Mouse (Mus musculus) forebrain, embryonic 13.5 days (tissue): Measurements from ENCODE around the gene Batf3. TPM values are rescaled to one million over a fixed set of nuclear protein-coding genes. Genes with fewer than 3 reads are reported as not detected.

Experiments
- ATAC-seq: fragments of 200-750 bp; cut with Nextera tagmentation; 2 replicates; pipeline ENCODE4 v1.8.0; 2017
- H3K27ac ChIP-seq: fragments of 300-500 bp; sonication (generic); 2 replicates; pipeline ENCODE4 v1.5.1; 2015; ENCODE audit warnings: inconsistent platforms, mild to moderate bottlenecking, moderate library complexity
- H3K27me3 ChIP-seq: fragments of 300-500 bp; sonication (generic); 2 replicates; pipeline ENCODE4 v1.6.1; 2015; ENCODE audit warnings: mild to moderate bottlenecking, inconsistent platforms
- H3K36me3 ChIP-seq: fragments of 300-500 bp; sonication (generic); 2 replicates; pipeline ENCODE4 v1.6.1; 2015; ENCODE audit warnings: mild to moderate bottlenecking, inconsistent platforms; ENCODE audit not compliant: poor library complexity, severe bottlenecking
- H3K4me1 ChIP-seq: fragments of 300-500 bp; sonication (generic); 2 replicates; pipeline ENCODE4 v1.6.1; 2015; ENCODE audit warnings: inconsistent platforms
- H3K4me2 ChIP-seq: fragments of 300-500 bp; sonication (generic); 2 replicates; pipeline ENCODE4 v1.6.1; 2015; ENCODE audit warnings: inconsistent platforms, mild to moderate bottlenecking, moderate library complexity
- H3K4me3 ChIP-seq: fragments of 300-500 bp; sonication (generic); 2 replicates; pipeline ENCODE4 v1.5.1; 2015; ENCODE audit warnings: mild to moderate bottlenecking, inconsistent platforms
- H3K9ac ChIP-seq: fragments of 300-500 bp; sonication (generic); 2 replicates; pipeline ENCODE4 v1.6.1; 2015; ENCODE audit warnings: mild to moderate bottlenecking, inconsistent platforms
- H3K9me3 ChIP-seq: fragments of 300-500 bp; sonication (generic); replicated peaks from 2 replicates; pipeline ENCODE4 v1.6.1; 2016; ENCODE audit warnings: inconsistent platforms
- WGBS: fragments of 180-500 bp; shearing (Covaris S2); methylation state at CpG from one replicate; pipeline ENCODE4 v1.1.7; 2015; 5-methylcytosine and 5-hydroxymethylcytosine counted together
- polyA plus RNA-seq: library from polyadenylated mRNA; unstranded; fragments of >200 nt; fragmentation: Nextera tagmentation; extraction: Ambion mirVana; gene quantifications from 2 replicates; pipeline ENCODE4 v1.2.1, GENCODE M21; 2015

The Batf3 gene
- 2.1 and 2.6 TPM in 2 replicates for polyA plus RNA-seq

DNA sequence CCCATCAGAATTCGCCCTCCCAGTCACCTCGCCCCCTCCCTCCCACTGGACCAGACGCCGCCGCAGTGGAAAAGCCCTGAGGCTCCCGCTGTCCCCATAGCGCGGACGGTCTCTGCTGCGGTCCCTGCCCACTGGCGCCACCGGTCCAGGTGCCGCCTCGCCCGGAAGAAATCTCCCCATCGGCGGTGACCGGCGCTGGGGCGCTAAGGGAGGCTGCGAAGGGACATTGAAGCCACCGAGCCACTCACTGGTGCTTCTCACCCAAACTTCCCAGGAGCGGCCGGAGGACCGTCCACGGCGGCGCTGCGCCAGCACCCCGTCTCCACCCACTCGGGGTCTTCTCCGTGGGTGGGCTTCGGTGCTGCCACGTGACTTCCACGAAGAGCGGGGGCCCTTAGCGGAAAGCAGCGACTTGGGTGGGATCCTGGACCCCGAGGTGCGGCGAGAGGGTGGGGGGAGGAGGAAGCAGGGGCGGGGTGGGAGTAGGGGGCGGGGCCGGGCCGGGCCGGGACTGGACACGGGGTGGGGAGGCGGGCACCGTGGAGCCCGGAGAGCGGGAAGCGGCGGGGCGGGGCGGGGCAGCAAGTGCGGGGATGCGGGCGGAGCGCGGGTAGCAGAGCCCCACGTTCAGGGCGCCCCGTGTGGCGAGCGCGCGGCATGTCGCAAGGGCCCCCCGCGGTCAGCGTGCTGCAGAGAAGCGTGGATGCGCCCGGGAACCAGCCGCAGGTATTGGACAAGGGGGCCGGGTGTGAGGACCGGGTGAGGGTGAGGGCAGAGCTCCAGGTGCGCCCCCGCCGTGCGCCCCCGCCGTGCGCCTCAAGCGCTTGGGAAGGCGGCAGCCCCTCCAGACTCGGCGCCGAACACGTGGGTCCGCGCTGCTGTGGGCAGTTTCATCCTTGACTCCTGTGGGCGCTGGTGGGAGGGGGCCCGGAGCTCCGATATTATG, at the start of gene Batf3:
Gene Batf3 (plus strand): TSS at position 46 of the 946 bp plus-strand sequence.
- Histone ChIP-seq H3K27me3 (peaks cover 36% of the 10 kb centered on the region), H3K4me2 (peak within 1 kb of the TSS; percentile 99), H3K9me3 (no peaks in the 10 kb centered on the region), H3K4me3 (peak within 1 kb of the TSS; percentile 60), H3K27ac (no peak within 1 kb of the TSS), H3K36me3 (no peaks in the 10 kb centered on the region), H3K4me1 (peaks cover 12% of the 10 kb centered on the region; the same call in 1 of the 2 replicates), H3K9ac (peak within 1 kb of the TSS; percentile 64)
- WGBS = under 1% methylated on average over 73 of the region's 95 CpGs
- peak; percentile 75 for ATAC-seq

DNA sequence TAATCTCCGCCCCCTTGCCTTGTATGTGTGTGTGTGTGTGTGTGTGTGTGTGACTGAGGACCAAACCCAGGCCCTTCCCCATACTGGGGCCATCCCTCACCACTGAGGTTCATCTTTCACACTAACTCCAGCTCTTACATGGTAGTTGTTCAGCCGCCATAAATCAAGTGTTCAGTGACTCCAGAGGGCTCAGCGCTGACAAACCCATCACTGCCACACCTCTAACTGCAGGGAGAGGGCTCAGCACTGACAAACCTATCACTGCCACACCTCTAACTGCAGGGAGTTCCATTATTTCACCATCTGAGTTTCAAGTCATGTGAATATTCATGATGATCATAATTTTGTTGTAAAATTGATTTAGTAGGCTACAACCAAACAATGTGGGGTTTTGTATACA, 44.1 kb upstream of the Batf3 start:
- H3K9me3 ChIP-seq = no peaks in the 10 kb centered on the region
- H3K27ac ChIP-seq = no peak overlapping the region
- no peaks in the 10 kb centered on the region for H3K4me1 ChIP-seq
- WGBS = 96% methylated on average over 3 of the region's 3 CpGs
- no peaks in the 10 kb centered on the region for H3K27me3 ChIP-seq
- no peaks in the 10 kb centered on the region for H3K36me3 ChIP-seq
- H3K4me2 ChIP-seq = no peak overlapping the region
- H3K4me3 ChIP-seq = no peak overlapping the region
- no peak for ATAC-seq
- no peak overlapping the region for H3K9ac ChIP-seq

DNA sequence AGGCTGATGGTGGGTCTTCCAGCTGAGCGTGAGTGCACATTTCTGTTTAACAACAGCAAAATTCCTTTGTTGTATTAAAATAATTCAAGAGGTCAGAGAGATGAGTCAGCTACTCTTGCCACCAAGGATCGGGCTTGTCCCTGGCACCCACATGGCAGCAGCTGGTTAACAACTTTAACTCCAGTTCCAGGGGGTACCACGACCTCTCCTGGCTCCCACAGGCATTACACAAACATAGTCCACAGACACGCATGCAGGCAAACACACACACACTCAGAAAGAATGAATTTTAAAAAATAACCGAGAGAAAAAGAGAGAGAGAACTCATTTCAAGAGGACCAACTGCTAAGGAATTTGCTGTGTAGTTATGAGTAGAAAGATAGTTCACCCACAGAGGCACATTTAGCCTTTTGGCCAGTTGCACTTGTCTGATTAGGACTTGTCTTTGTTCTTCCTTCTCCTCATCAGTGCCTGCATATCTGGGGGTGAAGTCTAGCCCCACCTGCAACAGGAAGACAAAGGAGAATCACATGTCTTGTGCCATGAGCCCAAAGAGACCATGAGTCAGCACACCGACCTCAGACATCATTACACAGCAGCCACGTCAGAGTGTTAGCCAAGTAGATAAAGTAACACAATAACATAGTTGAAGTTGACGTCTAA, 42.6 kb upstream of the Batf3 start:
- no peaks in the 10 kb centered on the region for H3K9me3 ChIP-seq
- no peak for ATAC-seq
- WGBS = 74% methylated on average over 8 of the region's 8 CpGs
- H3K27me3 ChIP-seq = no peaks in the 10 kb centered on the region
- H3K4me2 ChIP-seq = no peak overlapping the region
- no peak overlapping the region for H3K9ac ChIP-seq
- no peak overlapping the region for H3K4me3 ChIP-seq
- H3K27ac ChIP-seq = no peak overlapping the region
- no peaks in the 10 kb centered on the region for H3K4me1 ChIP-seq
- H3K36me3 ChIP-seq = no peaks in the 10 kb centered on the region

DNA sequence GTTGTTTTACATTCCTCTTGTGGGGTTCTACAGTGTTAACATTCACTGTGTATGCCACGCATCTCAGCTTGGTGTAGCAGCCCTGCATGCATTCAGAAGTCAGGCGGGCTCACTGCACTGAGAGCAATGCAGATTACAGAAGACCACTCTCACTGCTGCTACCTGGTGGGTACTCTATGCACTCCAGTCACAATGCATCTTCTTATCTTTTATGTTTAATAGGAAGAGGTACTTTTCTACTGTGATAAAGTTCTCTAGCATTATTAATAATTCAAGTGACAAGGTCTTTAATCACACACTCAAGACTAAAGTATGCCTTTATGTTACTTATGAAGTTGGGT, 42.1 kb upstream of the Batf3 start:
- no peaks in the 10 kb centered on the region for H3K36me3 ChIP-seq
- no peaks in the 10 kb centered on the region for H3K27me3 ChIP-seq
- no peak overlapping the region for H3K9ac ChIP-seq
- H3K4me3 ChIP-seq = no peak overlapping the region
- ATAC-seq = no peak
- H3K9me3 ChIP-seq = no peaks in the 10 kb centered on the region
- no peak overlapping the region for H3K27ac ChIP-seq
- H3K4me2 ChIP-seq = no peak overlapping the region
- H3K4me1 ChIP-seq = no peaks in the 10 kb centered on the region
- WGBS = 69% methylated on average over 2 of the region's 2 CpGs

DNA sequence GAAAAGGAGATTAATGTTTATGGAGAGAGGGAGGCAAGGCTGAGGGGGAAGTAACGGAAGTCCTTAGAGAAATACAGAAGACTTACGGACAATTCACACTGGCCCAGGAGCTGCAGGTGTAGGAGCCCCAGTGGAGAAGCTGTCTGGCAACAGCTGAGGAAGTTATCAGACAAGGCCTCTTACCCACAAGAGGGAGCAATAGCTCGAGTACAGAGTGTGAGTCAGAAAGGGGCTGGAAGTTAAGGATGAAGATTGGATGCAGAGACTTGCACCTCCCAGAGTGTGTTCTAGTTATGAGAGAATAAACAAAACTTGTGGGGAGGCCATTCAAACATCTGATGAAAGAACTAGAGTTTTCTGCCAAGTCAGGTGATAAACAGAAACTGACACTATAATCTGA, 40.2 kb upstream of the Batf3 start:
- Histone ChIP-seq H3K36me3 (no peaks in the 10 kb centered on the region), H3K4me1 (peaks cover 6% of the 10 kb centered on the region; the same call in 1 of the 2 replicates), H3K9me3 (no peaks in the 10 kb centered on the region), H3K27me3 (no peaks in the 10 kb centered on the region), H3K4me2 (no peak overlapping the region), H3K9ac (no peak overlapping the region), H3K27ac (no peak overlapping the region), H3K4me3 (no peak overlapping the region)
- no peak for ATAC-seq
- WGBS = 68% methylated on average over 3 of the region's 3 CpGs

DNA sequence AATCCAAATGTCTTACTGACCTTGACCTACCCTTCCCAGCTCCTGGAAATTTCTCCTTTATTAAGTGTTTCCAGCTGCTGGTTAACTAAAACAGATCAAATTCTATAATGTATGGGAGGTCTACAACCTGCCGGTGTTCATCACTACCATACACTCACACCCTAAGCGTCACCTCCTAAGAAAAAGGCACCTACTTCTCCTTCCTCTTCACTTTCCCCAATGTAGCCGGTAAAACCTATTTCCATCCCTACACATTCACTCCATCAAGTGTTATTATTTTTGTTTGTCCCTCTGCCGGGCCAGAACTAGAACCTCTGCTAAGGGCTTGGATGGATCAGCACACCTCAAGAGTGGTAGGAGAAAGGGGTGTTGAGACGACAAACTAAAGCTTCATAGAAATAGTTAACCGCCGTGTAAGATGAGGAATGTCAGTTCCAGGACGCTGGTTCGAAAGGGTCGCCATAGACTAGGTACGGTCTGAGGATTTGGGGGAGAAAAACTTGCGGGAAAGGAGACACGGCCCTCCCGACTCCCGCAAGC, 35.3 kb upstream of the Batf3 start:
- ATAC-seq = peak; percentile 58
- 6% methylated on average over 15 of the region's 15 CpGs for WGBS
- Histone ChIP-seq H3K27ac (no peak overlapping the region), H3K36me3 (peaks cover 13% of the 10 kb centered on the region), H3K4me2 (peak overlapping the region; percentile 87), H3K9ac (peak overlapping the region; percentile 74), H3K4me1 (peaks cover 19% of the 10 kb centered on the region), H3K27me3 (no peaks in the 10 kb centered on the region), H3K9me3 (no peaks in the 10 kb centered on the region), H3K4me3 (peak overlapping the region; percentile 89)

DNA sequence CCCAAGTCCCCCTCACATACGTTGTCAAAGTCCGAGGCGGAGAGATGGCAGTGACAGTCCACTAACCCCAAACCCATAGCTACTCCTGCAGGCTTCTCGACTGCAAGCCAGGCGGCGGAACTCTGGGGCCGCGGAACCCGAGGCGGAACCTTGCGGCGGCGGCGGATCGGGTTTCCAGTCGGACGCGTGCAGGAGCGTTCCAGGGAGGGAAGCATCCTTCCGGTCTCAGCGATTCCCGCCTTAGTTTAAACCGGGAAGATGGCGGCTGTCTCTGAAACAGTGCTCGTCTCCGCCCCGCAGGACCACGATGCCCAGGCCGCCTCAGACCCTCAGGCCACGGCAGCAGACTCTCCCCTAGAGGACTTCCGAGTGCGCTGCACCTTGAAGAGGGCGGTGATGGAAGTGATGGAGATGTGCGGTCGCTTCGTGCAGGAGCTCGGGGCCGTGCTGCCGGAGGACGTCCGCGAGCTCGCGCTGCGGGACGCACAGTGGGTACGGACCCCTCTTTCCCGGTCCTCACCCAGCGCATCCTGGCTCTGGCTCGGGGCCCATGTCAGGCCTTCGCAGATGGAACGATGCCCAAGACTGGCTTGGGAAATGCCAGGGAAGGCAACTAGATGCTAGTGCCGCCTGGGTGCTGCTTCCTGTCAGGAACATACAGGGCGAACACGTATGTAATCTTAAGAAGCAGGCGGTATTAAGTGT, 34.7 kb upstream of the Batf3 start, which contains the start of the genes Tatdn3 and Nsl1:
Gene Tatdn3 (minus strand): TSS at position 152 of the 705 bp plus-strand sequence.
Gene Nsl1 (plus strand): TSS at position 232 of the 705 bp plus-strand sequence.
- under 1% methylated on average over 56 of the region's 56 CpGs for WGBS
- Histone ChIP-seq H3K9me3 (no peaks in the 10 kb centered on the region), H3K4me3 (peak within 1 kb of the TSS; percentile 89), H3K4me1 (peaks cover 19% of the 10 kb centered on the region), H3K27ac (peak within 1 kb of the TSS; percentile 66), H3K27me3 (no peaks in the 10 kb centered on the region), H3K36me3 (peaks cover 20% of the 10 kb centered on the region), H3K4me2 (peak within 1 kb of the TSS; percentile 87), H3K9ac (peak within 1 kb of the TSS; percentile 74)
- peak; percentile 93 for ATAC-seq

DNA sequence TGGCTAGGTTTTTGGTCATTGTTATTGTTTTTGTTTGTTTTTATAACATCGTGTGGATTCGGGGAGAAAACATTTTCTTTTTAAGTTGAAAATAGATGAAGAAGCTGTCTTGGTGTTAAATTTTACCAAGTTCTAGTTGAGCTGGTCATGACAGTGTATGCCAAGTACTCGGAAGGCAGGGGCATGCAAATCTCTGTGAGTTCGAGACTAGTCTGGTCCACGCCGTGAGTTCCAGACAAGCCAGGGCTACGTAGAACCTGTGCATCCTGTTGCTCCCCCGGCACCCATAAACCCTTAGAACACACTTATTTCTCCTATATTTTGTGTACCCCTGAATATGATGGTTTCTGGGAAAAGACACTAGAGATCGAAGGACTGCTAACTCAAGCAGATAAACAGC, 33.9 kb upstream of the Batf3 start:
- H3K27ac ChIP-seq = no peak overlapping the region
- peaks cover 27% of the 10 kb centered on the region for H3K36me3 ChIP-seq
- H3K27me3 ChIP-seq = no peaks in the 10 kb centered on the region
- H3K4me3 ChIP-seq = peak overlapping the region; percentile 89
- peaks cover 19% of the 10 kb centered on the region for H3K4me1 ChIP-seq
- H3K9ac ChIP-seq = peak overlapping the region; percentile 74
- ATAC-seq = no peak
- no peaks in the 10 kb centered on the region for H3K9me3 ChIP-seq
- 62% methylated on average over 9 of the region's 9 CpGs for WGBS
- peak overlapping the region; percentile 87 for H3K4me2 ChIP-seq

DNA sequence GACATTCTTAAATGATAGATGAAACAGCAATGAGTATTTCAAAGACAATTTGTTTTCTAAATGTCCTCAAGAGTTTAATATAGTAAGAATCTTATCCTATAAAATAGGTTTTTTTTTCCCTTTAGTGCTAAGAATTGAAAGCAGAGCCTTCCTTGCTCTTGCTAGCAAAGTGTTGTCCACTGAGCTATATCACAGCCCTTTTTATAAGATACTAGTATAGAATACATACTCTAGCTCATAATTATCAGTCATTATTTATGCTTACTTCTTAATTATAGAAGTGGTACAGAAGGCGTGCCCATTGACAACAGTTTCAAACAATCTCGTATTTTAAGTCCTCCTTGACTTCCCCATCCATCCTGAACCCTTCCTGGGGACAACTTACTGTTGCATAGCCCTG, 33.1 kb upstream of the Batf3 start:
- Histone ChIP-seq H3K27ac (no peak overlapping the region), H3K4me3 (no peak overlapping the region), H3K4me1 (peaks cover 19% of the 10 kb centered on the region), H3K9ac (no peak overlapping the region), H3K27me3 (no peaks in the 10 kb centered on the region), H3K4me2 (no peak overlapping the region), H3K9me3 (no peaks in the 10 kb centered on the region), H3K36me3 (peaks cover 35% of the 10 kb centered on the region)
- ATAC-seq = no peak
- WGBS = 89% methylated on average over 2 of the region's 2 CpGs

DNA sequence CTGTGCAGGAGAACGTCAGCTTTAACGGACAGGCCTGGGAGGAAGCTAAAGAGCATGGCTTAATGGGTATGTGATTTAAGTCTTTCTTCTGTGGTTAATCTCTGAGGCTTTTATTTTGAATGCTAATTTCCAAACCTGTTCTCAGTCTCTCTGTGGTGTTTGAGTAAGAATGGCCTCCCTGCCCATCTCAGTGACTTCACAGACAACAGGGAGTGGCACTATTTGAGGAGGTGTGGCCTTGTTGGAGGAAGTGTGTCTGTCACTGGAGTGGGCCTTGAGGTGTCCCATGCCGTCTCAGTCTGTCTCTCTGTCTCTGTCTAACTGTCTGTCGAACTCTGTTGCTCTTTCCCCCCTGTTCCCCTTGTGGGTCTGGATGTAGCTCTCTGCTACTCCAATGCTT, 32.5 kb upstream of the Batf3 start:
- Histone ChIP-seq H3K9me3 (no peaks in the 10 kb centered on the region), H3K4me1 (peaks cover 19% of the 10 kb centered on the region), H3K27ac (no peak overlapping the region), H3K27me3 (no peaks in the 10 kb centered on the region), H3K4me2 (no peak overlapping the region), H3K9ac (no peak overlapping the region), H3K4me3 (no peak overlapping the region), H3K36me3 (peaks cover 42% of the 10 kb centered on the region)
- WGBS = 85% methylated on average over 4 of the region's 4 CpGs
- no peak for ATAC-seq

DNA sequence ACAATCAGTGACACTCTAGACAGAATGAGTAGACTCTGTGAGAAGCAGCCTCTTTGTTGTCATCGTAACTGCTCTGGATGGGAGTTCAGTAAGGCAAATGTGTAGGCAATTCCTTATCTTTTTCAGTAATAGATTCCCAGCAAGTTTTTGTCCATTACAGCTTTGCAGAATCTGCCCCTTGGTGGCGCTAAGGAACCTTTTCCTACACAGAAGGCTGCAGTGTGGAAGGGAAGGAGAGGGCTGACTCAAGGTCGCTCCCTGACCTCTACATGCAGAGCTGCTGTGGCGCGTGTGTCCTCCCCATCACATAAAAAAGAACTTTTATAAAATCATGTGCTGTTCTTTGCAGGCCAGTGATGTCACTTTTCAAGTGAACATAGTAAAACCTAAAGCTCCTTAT, 29.3 kb upstream of the Batf3 start:
- Histone ChIP-seq H3K9ac (no peak overlapping the region), H3K4me2 (no peak overlapping the region), H3K4me3 (no peak overlapping the region), H3K9me3 (no peaks in the 10 kb centered on the region), H3K27me3 (no peaks in the 10 kb centered on the region), H3K27ac (no peak overlapping the region), H3K36me3 (peaks cover 73% of the 10 kb centered on the region), H3K4me1 (peaks cover 11% of the 10 kb centered on the region)
- WGBS = 80% methylated on average over 5 of the region's 5 CpGs
- no peak for ATAC-seq
